Mouse (Mus musculus) MEL (cell line): ENCODE results near the gene Dram1.

Source experiments
- BHLHE40 ChIP-seq: IDR thresholded peaks from 2 replicates; pipeline ENCODE4 v1.6.1; 2012; ENCODE audit warnings: low read depth, mild to moderate bottlenecking, inconsistent platforms, low read length, improper control_type of control experiment, borderline replicate concordance
- CTCF ChIP-seq, 3 experiments: IDR thresholded peaks in 2 of 3; conservative IDR thresholded peaks in 1 of 3; 2 replicates each; pipeline ENCODE4 v1.5.1; 2011 to 2012; ENCODE audit warnings: low read length in 3 of 3, low read depth in 2 of 3, mild to moderate bottlenecking in 2 of 3, improper control_type of control experiment in 1 of 3, inconsistent platforms in 1 of 3, mixed read lengths in 1 of 3, moderate library complexity in 1 of 3; ENCODE audit not compliant: control insufficient read depth in 1 of 3, insufficient read depth in 1 of 3, poor library complexity in 1 of 3, severe bottlenecking in 1 of 3
- ELF1 ChIP-seq: IDR thresholded peaks from 2 replicates; pipeline ENCODE4 v1.6.1; 2014; ENCODE audit warnings: low read depth, mild to moderate bottlenecking, inconsistent platforms, low read length, improper control_type of control experiment, moderate library complexity
- EP300 ChIP-seq, 2 experiments: IDR thresholded peaks; 2 replicates each; pipeline ENCODE4 v1.6.1; 2011; ENCODE audit warnings: improper control_type of control experiment in 2 of 2, low read length in 2 of 2, low read depth in 1 of 2, mild to moderate bottlenecking in 1 of 2
- JUND ChIP-seq: IDR thresholded peaks from 2 replicates; pipeline ENCODE4 v1.6.1; 2011; ENCODE audit warnings: low read depth, mild to moderate bottlenecking, improper control_type of control experiment, low read length
- MEF2A ChIP-seq: IDR thresholded peaks from 2 replicates; pipeline ENCODE4 v1.6.1; 2014; ENCODE audit warnings: low read depth, mild to moderate bottlenecking, inconsistent platforms, low read length, improper control_type of control experiment; ENCODE audit not compliant: poor library complexity, insufficient replicate concordance, severe bottlenecking; ENCODE audit errors: extremely low read depth
- MXI1 ChIP-seq: IDR thresholded peaks from 2 replicates; pipeline ENCODE4 v1.6.1; 2011; ENCODE audit warnings: mild to moderate bottlenecking, low read depth, low read length, improper control_type of control experiment
- POLR2A ChIP-seq, 2 experiments: IDR thresholded peaks; 2 replicates each; pipeline ENCODE4 v1.6.1; 2011 to 2012; ENCODE audit warnings: low read length in 2 of 2, mild to moderate bottlenecking in 2 of 2, control low read depth in 1 of 2, improper control_type of control experiment in 1 of 2, low read depth in 1 of 2, moderate library complexity in 1 of 2; ENCODE audit not compliant: control insufficient read depth in 1 of 2, insufficient read depth in 1 of 2, poor library complexity in 1 of 2
- RCOR1 ChIP-seq: IDR thresholded peaks from 2 replicates; pipeline ENCODE4 v1.6.1; 2012; ENCODE audit warnings: low read depth, mild to moderate bottlenecking, inconsistent platforms, low read length, improper control_type of control experiment
- ZMIZ1 ChIP-seq: IDR thresholded peaks from 2 replicates; pipeline ENCODE4 v1.6.1; 2012; ENCODE audit warnings: low read depth, mild to moderate bottlenecking, inconsistent platforms, low read length, improper control_type of control experiment, moderate library complexity

- TF ChIP-seq CTCF (IDR thresholded peaks at IDR 0.05 in 2 of 3, conservative IDR thresholded peaks at IDR 0.05 in 1 of 3; ENCODE audit: control insufficient read depth in 1 of 3, insufficient read depth in 1 of 3, low read depth in 2 of 3, low read length in 3 of 3, poor library complexity in 1 of 3, severe bottlenecking in 1 of 3) (peak; percentile 55 to 100 (median 98)), MXI1 (no peak), JUND (no peak), EP300 (IDR thresholded peaks at IDR 0.05; ENCODE audit: low read depth in 1 of 2, low read length in 2 of 2) (no peak), ELF1 (no peak), ZMIZ1 (no peak), POLR2A (IDR thresholded peaks at IDR 0.05; ENCODE audit: control insufficient read depth in 1 of 2, insufficient read depth in 1 of 2, low read depth in 1 of 2, low read length in 2 of 2, poor library complexity in 1 of 2) (no peak), BHLHE40 (no peak), MEF2A (no peak), RCOR1 (no peak)
Measured at GRCm38 (mm10) chr10:88327160-88328055, 51.5 kb downstream of the Dram1 start.
